Mouse (Mus musculus): ENCODE measurements around the gene Nme4. TPM values are rescaled to one million over a fixed set of nuclear protein-coding genes. Genes with fewer than 3 reads are reported as not detected.

The Nme4 gene
- polyA plus RNA-seq, 1 experiment from 2014 or later = 87.1 TPM

GRCm38 (mm10) chr17:26042599-26043248 lies 52.7 kb downstream of the Nme4 start:
- no peaks in the 10 kb centered on the region for H3K9me3 ChIP-seq (replicated peaks)
- 78% methylated on average over 13 of the region's 13 CpGs for WGBS
- peaks cover 9% of the 10 kb centered on the region; the same call in 1 of the 2 replicates for H3K4me1 ChIP-seq
- no peaks in the 10 kb centered on the region for H3K27me3 ChIP-seq
- no peak overlapping the region for H3K27ac ChIP-seq (replicated peaks)
- ATAC-seq (ENCODE audit: insufficient number of reproducible peaks, low FRiP score, low TSS enrichment, low read depth) = no peak
- no peak overlapping the region for H3K4me3 ChIP-seq (replicated peaks)
- no peak overlapping the region for H3K9ac ChIP-seq
- no peaks in the 10 kb centered on the region for H3K36me3 ChIP-seq
- no peak overlapping the region for H3K4me2 ChIP-seq (replicated peaks)

Other genes with a start within 250 kb of the Nme4 start
- gene Wdr90, start 234.1 kb downstream of the Nme4 start, polyA plus RNA-seq (2015; fragmentation: Nextera tagmentation; extraction: Ambion mirVana) = 21.5 and 32.1 TPM in 2 replicates
- 13.4 and 15.7 TPM in 2 replicates for gene Mcrip2, start 226.8 kb downstream of the Nme4 start, polyA plus RNA-seq (2015; fragmentation: Nextera tagmentation; extraction: Ambion mirVana)
- 49.6 and 51.8 TPM in 2 replicates for gene Mettl26, start 220.5 kb downstream of the Nme4 start, polyA plus RNA-seq (2015; fragmentation: Nextera tagmentation; extraction: Ambion mirVana)
- gene Wfikkn1, start 214.7 kb downstream of the Nme4 start, polyA plus RNA-seq (2015; fragmentation: Nextera tagmentation; extraction: Ambion mirVana) = 0.62 and 0.83 TPM in 2 replicates
- 35.8 and 38.9 TPM in 2 replicates for gene Rab40c, start 175.9 kb downstream of the Nme4 start, polyA plus RNA-seq (2015; fragmentation: Nextera tagmentation; extraction: Ambion mirVana)
- 51.1 and 58.4 TPM in 2 replicates for gene Pigq, start 150.7 kb downstream of the Nme4 start, polyA plus RNA-seq (2015; fragmentation: Nextera tagmentation; extraction: Ambion mirVana)
- 2.7 and 5.8 TPM in 2 replicates for gene Nhlrc4, start 150.6 kb downstream of the Nme4 start, polyA plus RNA-seq (2015; fragmentation: Nextera tagmentation; extraction: Ambion mirVana)
- gene A930017K11Rik, start 143.0 kb downstream of the Nme4 start, polyA plus RNA-seq (2015; fragmentation: Nextera tagmentation; extraction: Ambion mirVana) = 0.24 and 0.28 TPM in 2 replicates
- 24.5 and 29.8 TPM in 2 replicates for gene Capn15, start 109.8 kb downstream of the Nme4 start, polyA plus RNA-seq (2015; fragmentation: Nextera tagmentation; extraction: Ambion mirVana)
- 18.3 and 19.6 TPM in 2 replicates for gene Rab11fip3, start 26.0 kb downstream of the Nme4 start, polyA plus RNA-seq (2015; fragmentation: Nextera tagmentation; extraction: Ambion mirVana)
- gene Decr2, start 5.3 kb downstream of the Nme4 start, polyA plus RNA-seq (2015; fragmentation: Nextera tagmentation; extraction: Ambion mirVana) = 39.7 and 42.6 TPM in 2 replicates
- 2.9 and 3.5 TPM in 2 replicates for gene Tmem8, start 17.7 kb upstream of the Nme4 start, polyA plus RNA-seq (2015; fragmentation: Nextera tagmentation; extraction: Ambion mirVana)
- 190 and 191 TPM in 2 replicates for gene Mrpl28, start 27.9 kb upstream of the Nme4 start, polyA plus RNA-seq (2015; fragmentation: Nextera tagmentation; extraction: Ambion mirVana)
- 12.7 and 15.8 TPM in 2 replicates for gene Axin1, start 43.1 kb upstream of the Nme4 start, polyA plus RNA-seq (2015; fragmentation: Nextera tagmentation; extraction: Ambion mirVana)
- gene Pdia2, start 103.5 kb upstream of the Nme4 start, polyA plus RNA-seq (2015; fragmentation: Nextera tagmentation; extraction: Ambion mirVana) = 0.67 and 0.88 TPM in 2 replicates
- 14.8 and 19.8 TPM in 2 replicates for gene Rgs11, start 107.3 kb upstream of the Nme4 start, polyA plus RNA-seq (2015; fragmentation: Nextera tagmentation; extraction: Ambion mirVana)
- 30.5 and 36.6 TPM in 2 replicates for gene Arhgdig, start 112.2 kb upstream of the Nme4 start, polyA plus RNA-seq (2015; fragmentation: Nextera tagmentation; extraction: Ambion mirVana)
- gene Fam234a, start 148.6 kb upstream of the Nme4 start, polyA plus RNA-seq (2015; fragmentation: Nextera tagmentation; extraction: Ambion mirVana) = 50.8 and 56.2 TPM in 2 replicates
- 99.6 and 111 TPM in 2 replicates for gene Luc7l, start 157.3 kb upstream of the Nme4 start, polyA plus RNA-seq (2015; fragmentation: Nextera tagmentation; extraction: Ambion mirVana)